Mouse (Mus musculus): ENCODE measurements at regions not wholly inside any gene's neighbourhood (a gene's known extent, or its start where the extent isn't known, plus 50 kb on each side); places are given as distances from the start of the nearest gene placed in this dataset.
A peak's percentile ranks its signal among the peaks of the same experiment; 100 is the strongest.

DNA sequence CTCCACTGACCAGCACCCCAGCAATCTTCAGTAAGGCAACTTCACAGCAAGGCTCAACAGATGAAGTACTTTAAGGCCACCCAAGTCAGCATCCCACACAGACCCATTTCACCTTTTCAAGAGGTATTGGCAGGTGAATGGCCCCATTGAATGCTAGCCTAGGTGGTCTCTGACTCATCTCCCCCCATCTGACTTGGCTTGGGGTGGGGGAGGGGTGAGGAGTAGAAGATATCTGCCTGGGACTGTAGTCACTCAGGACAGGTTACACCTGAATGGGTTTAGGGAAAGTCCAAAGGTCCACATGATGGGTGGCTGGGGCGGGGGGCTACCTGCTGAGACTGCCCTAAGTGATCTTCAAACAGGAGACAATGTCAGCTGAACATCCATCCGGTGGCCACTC is 104.0 kb upstream of the Tle3 start:
- 80% methylated on average over 2 of the region's 2 CpGs for WGBS
- no peak overlapping the region for H3K4me2 ChIP-seq (ENCODE audit: low read depth, low read length)
- no peaks in the 10 kb centered on the region for H3K27me3 ChIP-seq (replicated peaks; ENCODE audit: control insufficient read depth, insufficient read depth, low read length)
- H3K4me3 ChIP-seq (ENCODE audit: low read depth, low read length) = no peak overlapping the region
- no peak for DNase-seq (ENCODE audit: low spot score)
- H3K9ac ChIP-seq (ENCODE audit: low read depth, low read length) = no peak overlapping the region
- peaks cover 2% of the 10 kb centered on the region; the same call in 1 of the 2 replicates for H3K4me1 ChIP-seq (ENCODE audit: control insufficient read depth, insufficient read depth, low read length)
- H3K9me3 ChIP-seq (ENCODE audit: control insufficient read depth, low read length) = 0 out of 2 replicates have a peak, but pooled peaks cover 7% of the 10 kb centered on the region
- ATAC-seq (ENCODE audit: low read depth) = no peak
- H3K27ac ChIP-seq (replicated peaks; ENCODE audit: low read depth, low read length) = no peak overlapping the region
- no peaks in the 10 kb centered on the region for H3K36me3 ChIP-seq (ENCODE audit: control insufficient read depth, insufficient read depth, low read length)

DNA sequence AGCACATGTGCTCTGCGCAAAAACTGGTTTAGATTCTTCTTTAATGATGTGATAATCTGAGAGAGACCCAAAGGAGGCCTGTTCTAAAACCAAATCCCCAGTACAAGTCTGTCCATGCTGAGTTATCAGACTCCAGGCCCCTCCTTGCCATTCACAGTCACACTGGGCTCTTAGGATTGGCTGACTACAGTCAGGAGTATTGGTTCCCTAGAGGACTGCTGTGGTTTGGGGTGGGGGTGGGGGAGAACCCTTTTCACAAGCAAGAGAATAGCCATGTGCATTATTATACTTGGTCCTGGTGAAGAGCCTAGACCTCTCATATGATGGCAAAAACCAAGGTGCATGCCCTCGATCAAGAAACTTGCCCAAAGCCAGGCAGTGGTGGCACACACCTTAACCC is 103.5 kb upstream of the Tle3 start:
- 79% methylated on average over 2 of the region's 2 CpGs for WGBS
- H3K4me1 ChIP-seq (ENCODE audit: control insufficient read depth, insufficient read depth, low read length) = peaks cover 2% of the 10 kb centered on the region; the same call in 1 of the 2 replicates
- no peak overlapping the region for H3K27ac ChIP-seq (replicated peaks; ENCODE audit: low read depth, low read length)
- 0 out of 2 replicates have a peak, but pooled peaks cover 7% of the 10 kb centered on the region for H3K9me3 ChIP-seq (ENCODE audit: control insufficient read depth, low read length)
- H3K36me3 ChIP-seq (ENCODE audit: control insufficient read depth, insufficient read depth, low read length) = no peaks in the 10 kb centered on the region
- H3K4me2 ChIP-seq (ENCODE audit: low read depth, low read length) = no peak overlapping the region
- H3K4me3 ChIP-seq (ENCODE audit: low read depth, low read length) = no peak overlapping the region
- ATAC-seq (ENCODE audit: low read depth) (no peak), DNase-seq (ENCODE audit: low spot score) (no peak)
- no peak overlapping the region for H3K9ac ChIP-seq (ENCODE audit: low read depth, low read length)
- H3K27me3 ChIP-seq (replicated peaks; ENCODE audit: control insufficient read depth, insufficient read depth, low read length) = no peaks in the 10 kb centered on the region

DNA sequence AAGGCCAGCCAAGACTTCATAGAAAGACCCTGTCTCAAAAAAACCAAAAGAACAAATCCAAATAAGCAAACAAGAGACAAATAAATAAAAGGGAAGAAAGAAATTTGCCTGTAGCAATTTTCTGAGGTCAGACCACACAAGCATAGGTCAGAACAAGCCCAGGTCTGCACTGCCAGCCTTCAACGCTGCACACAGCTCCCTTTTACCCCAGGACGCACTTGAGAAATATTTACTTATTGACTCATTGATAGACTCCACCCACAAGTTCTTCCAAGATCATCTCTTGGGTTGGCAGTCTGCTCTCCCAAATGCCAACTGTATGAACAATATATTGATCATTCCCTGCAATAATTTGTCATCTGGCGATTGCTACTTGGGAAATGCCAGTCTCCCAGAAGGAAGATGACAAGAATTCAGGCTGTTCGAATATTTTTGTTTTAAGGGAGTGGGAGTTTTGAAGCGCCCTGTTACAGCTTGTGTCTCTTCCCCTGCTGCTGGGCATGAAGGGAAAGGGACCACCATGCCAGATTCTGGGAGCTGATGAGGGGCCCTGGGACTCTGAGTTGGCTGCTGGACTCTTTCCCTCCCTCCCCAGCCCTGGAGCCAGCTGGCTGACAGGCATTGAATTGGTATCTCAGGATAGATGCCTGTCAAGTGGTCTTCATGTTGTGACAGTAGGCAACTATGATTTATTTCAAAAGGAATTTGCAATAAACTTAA is 102.9 kb upstream of the Tle3 start:
- ATAC-seq (ENCODE audit: low read depth) (no peak), DNase-seq (ENCODE audit: low spot score) (no peak)
- Histone ChIP-seq H3K4me1 (ENCODE audit: control insufficient read depth, insufficient read depth, low read length) (peaks cover 2% of the 10 kb centered on the region; the same call in 1 of the 2 replicates), H3K9me3 (ENCODE audit: control insufficient read depth, low read length) (0 out of 2 replicates have a peak, but pooled peaks cover 7% of the 10 kb centered on the region), H3K4me3 (ENCODE audit: low read depth, low read length) (no peak overlapping the region), H3K27me3 (replicated peaks; ENCODE audit: control insufficient read depth, insufficient read depth, low read length) (peaks cover 4% of the 10 kb centered on the region; the same call in 1 of the 2 replicates), H3K9ac (ENCODE audit: low read depth, low read length) (no peak overlapping the region), H3K36me3 (ENCODE audit: control insufficient read depth, insufficient read depth, low read length) (no peaks in the 10 kb centered on the region), H3K4me2 (ENCODE audit: low read depth, low read length) (no peak overlapping the region), H3K27ac (replicated peaks; ENCODE audit: low read depth, low read length) (no peak overlapping the region)
- WGBS = 79% methylated on average over 5 of the region's 5 CpGs

DNA sequence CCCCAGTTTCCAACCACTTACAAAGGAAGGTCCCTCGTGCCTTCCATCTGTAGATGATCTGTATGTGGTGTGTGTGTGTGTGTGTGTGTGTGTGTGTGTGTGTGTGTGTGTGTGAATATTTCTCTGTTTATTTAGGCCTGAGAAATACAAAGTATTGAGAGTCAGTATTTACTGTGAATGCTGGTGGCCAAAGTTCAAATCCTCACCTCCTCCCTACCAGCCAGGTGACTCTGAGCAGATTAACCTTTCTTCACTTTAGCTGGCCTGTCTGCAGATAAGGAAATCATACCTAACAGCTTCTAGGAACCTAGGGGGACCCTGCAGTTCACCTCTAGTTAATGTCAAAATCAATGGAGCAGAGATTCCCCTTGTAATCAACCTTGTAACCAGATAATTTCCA is 100.9 kb upstream of the Tle3 start:
- no peak for DNase-seq (ENCODE audit: low spot score)
- no peak overlapping the region for H3K27ac ChIP-seq (replicated peaks; ENCODE audit: low read depth, low read length)
- H3K4me3 ChIP-seq (ENCODE audit: low read depth, low read length) = no peak overlapping the region
- peaks cover 2% of the 10 kb centered on the region; the same call in 1 of the 2 replicates for H3K4me1 ChIP-seq (ENCODE audit: control insufficient read depth, insufficient read depth, low read length)
- 90% methylated on average over 1 of the region's 1 CpGs for WGBS
- no peak for ATAC-seq (ENCODE audit: low read depth)
- peaks cover 7% of the 10 kb centered on the region; the same call in 1 of the 2 replicates for H3K27me3 ChIP-seq (replicated peaks; ENCODE audit: control insufficient read depth, insufficient read depth, low read length)
- H3K36me3 ChIP-seq (ENCODE audit: control insufficient read depth, insufficient read depth, low read length) = no peaks in the 10 kb centered on the region
- H3K9ac ChIP-seq (ENCODE audit: low read depth, low read length) = no peak overlapping the region
- no peak overlapping the region for H3K4me2 ChIP-seq (ENCODE audit: low read depth, low read length)
- H3K9me3 ChIP-seq (ENCODE audit: control insufficient read depth, low read length) = no peaks in the 10 kb centered on the region

DNA sequence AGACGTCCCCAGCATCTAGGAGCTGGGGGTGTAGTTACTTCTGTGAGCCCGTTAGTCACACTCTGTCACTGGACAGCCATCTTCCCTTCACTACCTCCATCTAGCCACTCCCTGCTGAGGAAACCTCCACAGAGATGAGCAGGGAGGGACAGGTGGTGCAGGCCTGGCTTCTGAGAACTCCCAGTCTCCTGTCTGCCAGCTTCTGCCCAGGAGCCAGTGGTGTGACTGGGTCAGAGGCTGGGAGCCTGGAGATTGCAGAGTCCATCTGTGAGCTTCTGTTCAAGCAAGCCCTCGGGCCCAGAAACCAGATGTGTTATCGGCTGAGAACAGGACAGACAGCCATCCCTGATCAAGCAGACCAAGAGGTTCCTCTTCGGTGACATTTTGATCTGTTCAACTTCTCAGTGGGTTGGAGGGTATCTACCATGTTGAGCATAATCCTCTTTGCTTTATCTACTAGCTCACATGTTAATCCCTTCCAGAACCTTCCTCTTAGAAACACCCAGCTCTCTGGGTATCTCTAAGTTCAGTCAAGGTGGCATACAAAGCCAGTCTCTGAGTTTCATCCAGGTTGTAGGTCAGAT is 100.3 kb upstream of the Tle3 start:
- WGBS = 78% methylated on average over 5 of the region's 5 CpGs
- H3K4me2 ChIP-seq (ENCODE audit: low read depth, low read length) = no peak overlapping the region
- no peaks in the 10 kb centered on the region for H3K9me3 ChIP-seq (ENCODE audit: control insufficient read depth, low read length)
- peaks cover 2% of the 10 kb centered on the region; the same call in 1 of the 2 replicates for H3K4me1 ChIP-seq (ENCODE audit: control insufficient read depth, insufficient read depth, low read length)
- peaks cover 7% of the 10 kb centered on the region; the same call in 1 of the 2 replicates for H3K27me3 ChIP-seq (replicated peaks; ENCODE audit: control insufficient read depth, insufficient read depth, low read length)
- no peak for ATAC-seq (ENCODE audit: low read depth)
- no peaks in the 10 kb centered on the region for H3K36me3 ChIP-seq (ENCODE audit: control insufficient read depth, insufficient read depth, low read length)
- H3K4me3 ChIP-seq (ENCODE audit: low read depth, low read length) = no peak overlapping the region
- H3K27ac ChIP-seq (replicated peaks; ENCODE audit: low read depth, low read length) = no peak overlapping the region
- no peak for DNase-seq (ENCODE audit: low spot score)
- no peak overlapping the region for H3K9ac ChIP-seq (ENCODE audit: low read depth, low read length)

DNA sequence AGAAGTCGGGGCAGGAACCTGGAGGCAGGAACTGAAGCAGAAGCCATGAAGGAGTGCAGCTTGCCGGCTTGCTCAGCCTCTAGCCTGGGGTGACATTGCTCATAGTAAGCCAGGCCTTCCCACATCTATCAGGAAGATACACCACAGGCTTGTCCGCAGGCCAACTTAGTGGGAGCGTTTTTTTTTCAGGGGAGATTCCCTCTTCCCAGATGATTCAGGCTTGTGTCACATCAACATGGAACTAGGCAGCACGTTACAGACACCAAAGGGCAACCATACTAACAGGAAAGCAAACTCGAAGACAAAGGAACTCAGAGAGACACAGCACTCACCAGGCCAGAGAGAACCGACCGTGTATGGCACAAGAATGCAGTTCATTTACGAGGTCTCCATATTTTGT is 98.1 kb upstream of the Tle3 start:
- H3K36me3 ChIP-seq (ENCODE audit: control insufficient read depth, insufficient read depth, low read length) = no peaks in the 10 kb centered on the region
- 72% methylated on average over 9 of the region's 9 CpGs for WGBS
- DNase-seq (ENCODE audit: low spot score) = no peak
- H3K9me3 ChIP-seq (ENCODE audit: control insufficient read depth, low read length) = no peaks in the 10 kb centered on the region
- H3K4me1 ChIP-seq (ENCODE audit: control insufficient read depth, insufficient read depth, low read length) = peaks cover 14% of the 10 kb centered on the region; the same call in 1 of the 2 replicates
- no peak overlapping the region for H3K9ac ChIP-seq (ENCODE audit: low read depth, low read length)
- H3K27ac ChIP-seq (replicated peaks; ENCODE audit: low read depth, low read length) = no peak overlapping the region
- no peak overlapping the region for H3K4me2 ChIP-seq (ENCODE audit: low read depth, low read length)
- no peak overlapping the region for H3K4me3 ChIP-seq (ENCODE audit: low read depth, low read length)
- peaks cover 9% of the 10 kb centered on the region; the same call in 1 of the 2 replicates for H3K27me3 ChIP-seq (replicated peaks; ENCODE audit: control insufficient read depth, insufficient read depth, low read length)
- no peak for ATAC-seq (ENCODE audit: low read depth)

DNA sequence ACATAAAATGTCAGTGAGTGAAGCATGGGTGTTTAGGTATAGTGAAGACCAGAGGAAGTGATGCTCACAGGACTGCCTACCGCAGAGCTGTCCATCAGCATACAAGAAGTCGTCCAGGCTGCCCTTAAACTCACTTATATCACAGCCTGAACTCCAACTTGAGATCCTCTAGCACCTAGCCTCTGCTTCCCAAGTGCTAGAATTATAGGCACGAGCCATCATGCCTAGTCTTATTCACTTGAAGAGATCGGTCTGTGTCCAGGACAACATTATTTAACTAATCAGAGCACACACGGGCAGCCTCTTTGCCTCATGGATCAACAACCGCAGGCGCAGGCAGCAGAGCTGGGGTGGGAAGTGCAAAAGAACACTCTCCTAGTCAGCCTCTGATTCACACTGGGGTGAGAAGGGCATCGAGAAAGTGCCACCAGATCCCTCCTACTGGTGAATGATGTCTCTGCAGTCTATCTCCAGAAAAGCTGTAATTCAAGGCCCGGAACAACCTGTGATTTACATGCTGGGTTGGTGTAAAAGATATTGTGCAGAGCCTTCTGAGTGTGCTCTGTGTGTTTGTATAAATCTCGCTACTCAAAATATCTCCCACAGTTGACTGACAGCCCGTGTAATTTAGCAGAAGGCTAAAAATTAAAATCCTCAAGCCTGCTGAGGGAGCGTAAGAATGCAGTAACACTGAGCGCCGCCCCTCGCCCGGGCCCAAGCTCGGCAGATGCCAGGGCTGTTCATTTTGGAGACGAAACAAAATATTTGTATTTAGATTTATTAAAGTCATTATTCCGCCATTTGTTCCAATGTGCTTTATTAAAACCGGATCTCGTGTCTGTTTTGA is 94.6 kb upstream of the Tle3 start:
- WGBS = 11% methylated on average over 21 of the region's 21 CpGs

DNA sequence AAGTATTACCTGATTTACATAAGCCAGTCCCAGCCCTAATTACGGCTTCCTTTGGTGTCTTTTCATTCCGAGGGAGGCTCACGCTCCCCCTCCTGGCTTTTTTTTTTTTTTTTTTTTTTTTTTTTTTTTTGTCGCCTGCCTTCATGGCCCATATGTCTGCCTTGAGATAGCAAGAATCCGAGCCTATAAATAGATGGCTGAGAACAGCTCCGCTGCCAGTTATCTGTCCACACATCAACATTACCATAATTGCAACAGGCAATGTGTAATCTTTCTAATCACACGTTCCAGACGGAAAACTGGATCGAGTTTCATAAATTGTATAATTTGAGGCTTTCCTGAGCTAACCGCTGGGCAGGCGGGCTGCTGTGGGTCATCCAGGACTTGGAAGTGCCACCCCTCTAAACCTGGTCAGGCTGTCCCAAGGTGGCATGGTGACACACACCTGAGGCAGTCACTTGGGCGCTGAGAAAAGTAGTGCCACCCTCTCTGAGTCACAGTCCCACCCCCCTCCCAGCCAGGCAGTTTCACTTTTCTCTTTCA is 93.9 kb upstream of the Tle3 start:
- peaks cover 12% of the 10 kb centered on the region; the same call in 1 of the 2 replicates for H3K27me3 ChIP-seq (replicated peaks; ENCODE audit: control insufficient read depth, insufficient read depth, low read length)
- ATAC-seq (ENCODE audit: low read depth) = peak; percentile 24
- H3K4me2 ChIP-seq (ENCODE audit: low read depth, low read length) = peak overlapping the region; percentile 44
- 0 out of 2 replicates have a peak overlapping the region, but pooled peaks have one; percentile 8 for H3K4me3 ChIP-seq (ENCODE audit: low read depth, low read length)
- no peaks in the 10 kb centered on the region for H3K36me3 ChIP-seq (ENCODE audit: control insufficient read depth, insufficient read depth, low read length)
- 5% methylated on average over 12 of the region's 12 CpGs for WGBS
- H3K4me1 ChIP-seq (ENCODE audit: control insufficient read depth, insufficient read depth, low read length) = peaks cover 21% of the 10 kb centered on the region; the same call in 1 of the 2 replicates
- H3K9ac ChIP-seq (ENCODE audit: low read depth, low read length) = no peak overlapping the region
- no peak overlapping the region for H3K27ac ChIP-seq (replicated peaks; ENCODE audit: low read depth, low read length)
- no peaks in the 10 kb centered on the region for H3K9me3 ChIP-seq (ENCODE audit: control insufficient read depth, low read length)
- DNase-seq (ENCODE audit: low spot score) = peak; percentile 86

More for the DNA sequence above, 94.6 kb upstream of the Tle3 start:
- Histone ChIP-seq H3K9me3 (ENCODE audit: control insufficient read depth, low read length) (no peaks in the 10 kb centered on the region), H3K36me3 (ENCODE audit: control insufficient read depth, insufficient read depth, low read length) (no peaks in the 10 kb centered on the region), H3K27me3 (replicated peaks; ENCODE audit: control insufficient read depth, insufficient read depth, low read length) (peaks cover 12% of the 10 kb centered on the region; the same call in 1 of the 2 replicates), H3K4me3 (ENCODE audit: low read depth, low read length) (0 out of 2 replicates have a peak overlapping the region, but pooled peaks have one; percentile 8), H3K27ac (replicated peaks; ENCODE audit: low read depth, low read length) (no peak overlapping the region), H3K4me1 (ENCODE audit: control insufficient read depth, insufficient read depth, low read length) (peaks cover 19% of the 10 kb centered on the region; the same call in 1 of the 2 replicates), H3K9ac (ENCODE audit: low read depth, low read length) (no peak overlapping the region), H3K4me2 (ENCODE audit: low read depth, low read length) (peak overlapping the region; percentile 44)
- DNase-seq (ENCODE audit: low spot score) (peak; percentile 85), ATAC-seq (ENCODE audit: low read depth) (peak; percentile 60)

All from embryonic facial prominence, embryonic 14.5 days (tissue).